Mouse (Mus musculus) WW6 (cell line): Measurements from ENCODE around the gene D430041D05Rik.

Source experiments
- DNase-seq: peaks from one replicate; pipeline ENCODE4 v3.0.0-alpha.2; 2013; ENCODE audit warnings: low read depth, low spot score

The D430041D05Rik gene

GRCm38 (mm10) chr2:104197281-104197680 is 213.5 kb downstream of the D430041D05Rik start:
- no peak for DNase-seq

GRCm38 (mm10) chr2:104192401-104193141 is 218.2 kb downstream of the D430041D05Rik start:
- DNase-seq = no peak

- no peak for DNase-seq
These were observed 219.1 kb downstream of the D430041D05Rik start for GRCm38 (mm10) chr2:104191723-104192122.

GRCm38 (mm10) chr2:104188859-104189258 is 222.0 kb downstream of the D430041D05Rik start:
- DNase-seq = no peak

GRCm38 (mm10) chr2:104187073-104187472 is 223.7 kb downstream of the D430041D05Rik start:
- no peak for DNase-seq

GRCm38 (mm10) chr2:104185616-104186015 is 225.2 kb downstream of the D430041D05Rik start:
- DNase-seq = no peak

GRCm38 (mm10) chr2:104184296-104184695 is 226.5 kb downstream of the D430041D05Rik start:
- DNase-seq = no peak

- no peak for DNase-seq
These were observed 227.5 kb downstream of the D430041D05Rik start for GRCm38 (mm10) chr2:104183246-104183845.

- no peak for DNase-seq
These were observed 231.2 kb downstream of the D430041D05Rik start for GRCm38 (mm10) chr2:104179636-104180035.

GRCm38 (mm10) chr2:104178251-104178650 is 232.6 kb downstream of the D430041D05Rik start:
- no peak for DNase-seq

GRCm38 (mm10) chr2:104176979-104177704 is 233.7 kb downstream of the D430041D05Rik start:
- DNase-seq = no peak

- DNase-seq = no peak
These were observed 234.4 kb downstream of the D430041D05Rik start for GRCm38 (mm10) chr2:104176166-104176978.

GRCm38 (mm10) chr2:104175476-104176165 is 235.2 kb downstream of the D430041D05Rik start:
- no peak for DNase-seq

- DNase-seq = no peak
These were observed 237.4 kb downstream of the D430041D05Rik start for GRCm38 (mm10) chr2:104173431-104173830.

GRCm38 (mm10) chr2:104172695-104173348 is 238.0 kb downstream of the D430041D05Rik start:
- DNase-seq = no peak

- no peak for DNase-seq
These were observed 242.5 kb downstream of the D430041D05Rik start for GRCm38 (mm10) chr2:104168186-104168896.

GRCm38 (mm10) chr2:104167765-104168164 is 243.0 kb downstream of the D430041D05Rik start:
- DNase-seq = no peak

GRCm38 (mm10) chr2:104165631-104166030 is 245.2 kb downstream of the D430041D05Rik start:
- no peak for DNase-seq

- no peak for DNase-seq
These were observed 246.8 kb downstream of the D430041D05Rik start for GRCm38 (mm10) chr2:104163978-104164487.

- DNase-seq = no peak
These were observed 247.4 kb downstream of the D430041D05Rik start for GRCm38 (mm10) chr2:104163418-104163817.
